Mouse (Mus musculus) myocyte (in vitro differentiated cells): ENCODE data around the gene Hoxb3. TPM values are rescaled to one million over a fixed set of nuclear protein-coding genes. Genes with fewer than 3 reads are reported as not detected.
A peak's percentile ranks its signal among the peaks of the same experiment; 100 is the strongest.

Experiments used
- H3K27me3 ChIP-seq: one replicate; pipeline ENCODE4 v1.6.1; 2011; ENCODE audit not compliant: control insufficient read depth, insufficient read depth, insufficient read length
- H3K36me3 ChIP-seq: one replicate; pipeline ENCODE4 v1.6.1; 2011; ENCODE audit not compliant: control insufficient read depth, insufficient read depth
- H3K4me2 ChIP-seq: one replicate; pipeline ENCODE4 v1.6.1; 2011; ENCODE audit warnings: low read depth, control low read depth
- H3K4me3 ChIP-seq: one replicate; pipeline ENCODE4 v1.5.1; 2011; ENCODE audit warnings: mild to moderate bottlenecking, control low read depth, moderate library complexity
- H3K79me2 ChIP-seq: one replicate; pipeline ENCODE4 v1.6.1; 2011; ENCODE audit not compliant: control insufficient read depth, insufficient read depth
- H3ac ChIP-seq: one replicate; pipeline ENCODE4 v1.6.1; 2011; ENCODE audit not compliant: control insufficient read depth, insufficient read length
- CEBPB ChIP-seq: IDR thresholded peaks from 2 replicates; pipeline ENCODE4 v1.6.1; 2011; ENCODE audit warnings: mild to moderate bottlenecking, moderate library complexity; ENCODE audit not compliant: poor library complexity, insufficient read depth, severe bottlenecking
- E2F4 ChIP-seq: IDR thresholded peaks from one replicate; pipeline ENCODE4 v1.6.1; 2011; ENCODE audit warnings: mild to moderate bottlenecking, control low read depth, moderate library complexity; ENCODE audit not compliant: insufficient read depth
- MAX ChIP-seq: IDR thresholded peaks from one replicate; pipeline ENCODE4 v1.6.1; 2011; ENCODE audit warnings: low read depth, mild to moderate bottlenecking, control low read depth
- MYOD1 ChIP-seq, 3 experiments: IDR thresholded peaks; one replicate each; pipeline ENCODE4 v1.6.1; 2011; ENCODE audit warnings: control low read depth in 2 of 3, low read depth in 2 of 3, mild to moderate bottlenecking in 2 of 3, moderate library complexity in 1 of 3; ENCODE audit not compliant: insufficient read length in 2 of 3, control insufficient read depth in 1 of 3
- MYOG ChIP-seq, 3 experiments: IDR thresholded peaks; one replicate each; pipeline ENCODE4 v1.6.1; 2011; ENCODE audit warnings: control low read depth in 2 of 3, low read depth in 2 of 3, mild to moderate bottlenecking in 2 of 3; ENCODE audit not compliant: insufficient read length in 2 of 3, control insufficient read depth in 1 of 3, insufficient read depth in 1 of 3
- POLR2A ChIP-seq: IDR thresholded peaks from one replicate; pipeline ENCODE4 v1.6.1; 2011; ENCODE audit warnings: low read depth, mild to moderate bottlenecking, control low read depth, moderate library complexity; ENCODE audit not compliant: insufficient read length
- POLR2AphosphoS2 ChIP-seq: IDR thresholded peaks from one replicate; pipeline ENCODE4 v1.6.1; 2011; ENCODE audit warnings: low read depth, control low read depth; ENCODE audit not compliant: insufficient read length
- REST ChIP-seq: IDR thresholded peaks from one replicate; pipeline ENCODE4 v1.6.1; 2011; ENCODE audit warnings: mild to moderate bottlenecking, control low read depth, moderate library complexity; ENCODE audit not compliant: insufficient read depth, insufficient read length
- SRF ChIP-seq: IDR thresholded peaks from one replicate; pipeline ENCODE4 v1.6.1; 2011; ENCODE audit warnings: low read depth; ENCODE audit not compliant: control insufficient read depth, insufficient read length
- TCF12 ChIP-seq: IDR thresholded peaks from one replicate; pipeline ENCODE4 v1.6.1; 2011; ENCODE audit warnings: mild to moderate bottlenecking, control low read depth; ENCODE audit not compliant: poor library complexity, insufficient read depth, severe bottlenecking
- TCF3 ChIP-seq: IDR thresholded peaks from one replicate; pipeline ENCODE4 v1.6.1; 2011; ENCODE audit warnings: low read depth, control low read depth; ENCODE audit not compliant: insufficient read length
- USF1 ChIP-seq: IDR thresholded peaks from one replicate; pipeline ENCODE4 v1.6.1; 2011; ENCODE audit warnings: low read depth, mild to moderate bottlenecking, control low read depth, moderate library complexity
- polyA plus RNA-seq: library from polyadenylated mRNA; unstranded; fragments of >200 nt; fragmentation: generic; extraction: Trizol; gene quantifications from one replicate; pipeline ENCODE4 v1.2.1, GENCODE M21; 2012; ENCODE audit warnings: missing spikeins

Hoxb3 gene
- polyA plus RNA-seq, 1 experiment = not detected

GRCm38 (mm10) chr11:96338957-96339855 lies 16.1 kb downstream of the Hoxb3 start:
- Histone ChIP-seq H3K4me2 (no peak overlapping the region), H3K4me3 (no peak overlapping the region), H3K27me3 (peaks cover 79% of the 10 kb centered on the region), H3K79me2 (no peaks in the 10 kb centered on the region), H3ac (no peak overlapping the region), H3K36me3 (no peaks in the 10 kb centered on the region)
- TF ChIP-seq E2F4 (no peak), POLR2A (no peak)

DNA sequence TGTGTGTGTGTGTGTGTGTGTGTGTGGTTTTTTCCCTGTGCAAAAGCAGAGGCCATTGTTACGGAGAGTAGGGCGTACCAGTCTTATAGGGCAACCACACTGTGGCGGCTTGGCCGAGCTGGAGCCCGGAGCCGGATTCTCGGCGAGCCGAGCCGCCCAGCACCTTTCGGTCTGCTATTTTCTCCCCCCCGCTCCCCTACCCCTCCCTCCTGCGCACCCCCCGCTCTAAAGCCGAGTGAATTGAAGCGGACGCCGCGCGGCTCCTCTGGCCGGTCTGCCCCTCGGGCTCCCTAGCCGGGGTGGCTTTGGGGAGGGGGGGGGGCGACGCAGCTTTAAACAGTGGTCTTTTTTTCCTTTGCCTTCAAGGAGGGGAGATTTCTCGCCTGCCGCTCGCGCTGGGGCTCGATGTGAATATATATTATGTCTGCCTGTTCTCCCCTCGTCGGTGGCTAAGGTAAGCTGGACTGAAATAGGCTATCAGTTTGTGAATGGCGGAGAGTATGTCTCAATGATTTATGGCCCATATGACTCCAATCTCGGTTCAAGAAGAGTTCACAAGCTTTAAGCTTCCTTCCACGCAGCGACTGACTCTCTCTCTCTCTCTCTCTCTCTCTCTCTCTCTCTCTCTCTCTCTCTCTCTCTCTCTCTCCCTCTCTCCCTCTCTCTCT lies 17.7 kb downstream of the Hoxb3 start:
- no peak overlapping the region for H3K4me2 ChIP-seq
- no peak for TF ChIP-seq MAX
- no peak for TF ChIP-seq USF1
- TF ChIP-seq CEBPB = no peak
- TF ChIP-seq TCF12 = no peak
- no peak for TF ChIP-seq MYOD1 (IDR thresholded peaks at IDR 0.05; ENCODE audit: control insufficient read depth in 1 of 3, insufficient read length in 2 of 3, low read depth in 2 of 3)
- no peak for TF ChIP-seq TCF3
- no peak for TF ChIP-seq REST
- no peak for TF ChIP-seq E2F4
- TF ChIP-seq POLR2A = no peak
- TF ChIP-seq POLR2AphosphoS2 = no peak
- no peak for TF ChIP-seq MYOG (IDR thresholded peaks at IDR 0.05; ENCODE audit: control insufficient read depth in 1 of 3, insufficient read depth in 1 of 3, insufficient read length in 2 of 3, low read depth in 2 of 3)
- TF ChIP-seq SRF = no peak
- no peaks in the 10 kb centered on the region for H3K79me2 ChIP-seq
- no peak overlapping the region for H3ac ChIP-seq
- no peaks in the 10 kb centered on the region for H3K36me3 ChIP-seq
- peaks cover 78% of the 10 kb centered on the region for H3K27me3 ChIP-seq
- no peak overlapping the region for H3K4me3 ChIP-seq

DNA sequence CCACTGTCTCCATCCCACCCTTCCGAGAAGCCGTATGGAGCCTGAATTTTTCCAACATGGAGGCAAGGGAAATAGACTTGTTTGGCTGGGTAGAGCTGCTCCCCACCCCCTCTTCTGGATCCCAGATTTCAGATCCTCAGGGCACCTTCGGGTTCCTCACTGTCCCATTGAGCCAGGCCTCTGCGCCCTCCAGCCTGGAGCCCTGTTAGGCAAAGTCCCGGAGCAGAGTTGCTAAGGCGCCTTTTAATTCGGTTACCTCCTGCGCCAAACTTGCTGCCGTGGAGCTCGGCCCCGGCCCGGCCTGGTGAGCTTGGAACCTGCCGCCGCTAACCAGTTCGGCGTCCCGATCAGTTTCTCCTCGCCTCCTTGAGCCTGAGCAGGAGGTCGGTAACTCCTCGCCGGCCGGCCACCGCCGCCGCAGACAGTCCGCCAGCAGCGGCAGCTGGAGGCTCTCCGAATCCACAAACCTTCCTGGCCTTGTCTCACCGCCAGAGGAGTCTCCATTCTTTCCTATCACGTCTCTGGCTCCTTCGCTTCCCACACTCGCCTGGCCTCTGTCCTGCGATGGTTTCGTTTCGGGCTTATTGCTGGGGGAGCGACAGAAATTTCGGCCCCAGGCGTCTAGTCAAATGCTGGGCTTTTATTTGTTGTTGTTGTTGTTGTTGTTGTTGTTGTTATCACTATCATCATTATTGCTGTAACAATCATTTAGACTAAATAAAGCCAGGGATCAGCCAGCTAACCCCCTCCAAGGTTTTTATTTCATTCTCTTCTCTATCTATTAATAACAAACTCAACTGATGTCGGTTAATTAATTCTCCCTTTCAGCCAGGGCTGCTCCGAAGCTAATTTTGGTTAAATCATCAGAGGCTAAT lies 18.8 kb downstream of the Hoxb3 start:
- peak overlapping the region; percentile 44 for H3K4me2 ChIP-seq
- H3K36me3 ChIP-seq = no peaks in the 10 kb centered on the region
- no peak overlapping the region for H3K4me3 ChIP-seq
- peaks cover 81% of the 10 kb centered on the region for H3K27me3 ChIP-seq
- no peak for TF ChIP-seq CEBPB
- TF ChIP-seq USF1 = no peak
- no peak for TF ChIP-seq MYOD1 (IDR thresholded peaks at IDR 0.05; ENCODE audit: control insufficient read depth in 1 of 3, insufficient read length in 2 of 3, low read depth in 2 of 3)
- no peak for TF ChIP-seq MAX
- TF ChIP-seq TCF12 = no peak
- TF ChIP-seq REST = no peak
- TF ChIP-seq E2F4 = no peak
- no peak for TF ChIP-seq POLR2A
- no peak for TF ChIP-seq TCF3
- no peak for TF ChIP-seq MYOG (IDR thresholded peaks at IDR 0.05; ENCODE audit: control insufficient read depth in 1 of 3, insufficient read depth in 1 of 3, insufficient read length in 2 of 3, low read depth in 2 of 3)
- TF ChIP-seq POLR2AphosphoS2 = no peak
- TF ChIP-seq SRF = no peak
- no peaks in the 10 kb centered on the region for H3K79me2 ChIP-seq
- no peak overlapping the region for H3ac ChIP-seq

DNA sequence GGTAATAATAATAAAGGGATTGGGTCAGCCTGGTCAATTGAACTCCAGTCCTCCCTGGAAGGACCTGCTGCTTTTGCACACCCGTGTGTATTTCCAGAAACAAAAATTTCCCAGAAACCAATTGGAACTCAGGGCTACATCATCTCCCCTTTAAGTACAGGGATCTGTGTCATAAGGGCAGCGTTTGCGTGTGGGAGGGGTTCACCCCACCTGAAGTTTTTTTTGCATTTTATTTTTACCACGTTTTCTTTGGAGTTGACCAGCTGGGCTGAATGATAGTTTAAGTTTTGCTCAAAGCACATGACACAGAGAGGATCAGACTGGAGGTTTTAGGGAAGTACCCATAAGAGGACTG lies 19.4 kb downstream of the Hoxb3 start:
- Histone ChIP-seq H3K4me2 (no peak overlapping the region), H3K4me3 (no peak overlapping the region), H3K36me3 (no peaks in the 10 kb centered on the region), H3K79me2 (no peaks in the 10 kb centered on the region), H3K27me3 (peaks cover 79% of the 10 kb centered on the region), H3ac (no peak overlapping the region)
- no peak for TF ChIP-seq E2F4
- TF ChIP-seq REST = no peak
- no peak for TF ChIP-seq POLR2A
- no peak for TF ChIP-seq SRF
- no peak for TF ChIP-seq MAX
- no peak for TF ChIP-seq TCF12
- TF ChIP-seq MYOG (IDR thresholded peaks at IDR 0.05; ENCODE audit: control insufficient read depth in 1 of 3, insufficient read depth in 1 of 3, insufficient read length in 2 of 3, low read depth in 2 of 3) = no peak
- no peak for TF ChIP-seq USF1
